Mouse (Mus musculus): ENCODE data around the gene Cyb5d1.

Gene Cyb5d1

GRCm38 (mm10) chr11:69395235-69395633, at the start of gene Cyb5d1, which contains the start of gene Naa38:
TSS of gene Cyb5d1 (minus strand) at chr11:69395631.
TSS of gene Naa38 (plus strand) at chr11:69395487.
- peak; percentile 91 for DNase-seq

- DNase-seq = peak; percentile 67 to 77
Observed at GRCm38 (mm10) chr11:69443328-69443727, 47.9 kb upstream of the Cyb5d1 start.

GRCm38 (mm10) chr11:69437291-69437690, 41.9 kb upstream of the Cyb5d1 start:
- no peak for DNase-seq

GRCm38 (mm10) chr11:69433189-69433588, 37.8 kb upstream of the Cyb5d1 start:
- DNase-seq = no peak

- peak in 1 of 2 experiments; percentile 49 for DNase-seq
Observed at GRCm38 (mm10) chr11:69432640-69432982, 37.2 kb upstream of the Cyb5d1 start.

- DNase-seq = peak; percentile 76 to 85
Observed at GRCm38 (mm10) chr11:69431829-69432639, 36.6 kb upstream of the Cyb5d1 start.

GRCm38 (mm10) chr11:69430631-69431030, 35.2 kb upstream of the Cyb5d1 start:
- no peak for DNase-seq

- DNase-seq = no peak
Observed at GRCm38 (mm10) chr11:69429313-69429712, 33.9 kb upstream of the Cyb5d1 start.

- DNase-seq = peak; percentile 77 to 83
Observed at GRCm38 (mm10) chr11:69428751-69429150, 33.3 kb upstream of the Cyb5d1 start.

- no peak for DNase-seq
Observed at GRCm38 (mm10) chr11:69426246-69426645, 30.8 kb upstream of the Cyb5d1 start.

- DNase-seq = no peak
Observed at GRCm38 (mm10) chr11:69423885-69424284, 28.5 kb upstream of the Cyb5d1 start.

GRCm38 (mm10) chr11:69422842-69423241, 27.4 kb upstream of the Cyb5d1 start:
- DNase-seq = no peak

GRCm38 (mm10) chr11:69421131-69421977, 25.9 kb upstream of the Cyb5d1 start:
- no peak for DNase-seq

GRCm38 (mm10) chr11:69420554-69421000, 25.1 kb upstream of the Cyb5d1 start:
- DNase-seq = no peak

- DNase-seq = peak; percentile 72 to 74
Observed at GRCm38 (mm10) chr11:69419813-69420553, 24.6 kb upstream of the Cyb5d1 start.

- DNase-seq = peak; percentile 60 to 71
Observed at GRCm38 (mm10) chr11:69419443-69419812, 24.0 kb upstream of the Cyb5d1 start.

- DNase-seq = peak; percentile 94 to 97
Observed at GRCm38 (mm10) chr11:69418481-69419442, 23.3 kb upstream of the Cyb5d1 start.

GRCm38 (mm10) chr11:69417449-69418384, 22.3 kb upstream of the Cyb5d1 start:
- DNase-seq = peak; percentile 97 to 99

GRCm38 (mm10) chr11:69416921-69417448, 21.6 kb upstream of the Cyb5d1 start:
- no peak for DNase-seq

- DNase-seq = no peak
Observed at GRCm38 (mm10) chr11:69416509-69416908, 21.1 kb upstream of the Cyb5d1 start.
